Mouse (Mus musculus): ENCODE measurements around the gene Antxr2.
A peak's percentile ranks its signal among the peaks of the same experiment; 100 is the strongest.

- TF ChIP-seq MYOG (IDR thresholded peaks at IDR 0.05; ENCODE audit: control insufficient read depth, extremely low read depth, insufficient read length) (no peak), CTCF (IDR thresholded peaks at IDR 0.05; ENCODE audit: control insufficient read depth, insufficient read depth, insufficient read length) (no peak), CEBPB (IDR thresholded peaks at IDR 0.05; ENCODE audit: low read depth) (peak; percentile 9), MAX (IDR thresholded peaks at IDR 0.05) (no peak), MYOD1 (IDR thresholded peaks at IDR 0.05; ENCODE audit: control insufficient read depth, insufficient read length, low read depth) (peak; percentile 24), FOSL1 (IDR thresholded peaks at IDR 0.05; ENCODE audit: insufficient read depth, low read length, poor library complexity, severe bottlenecking) (peak; percentile 84)
Measured at GRCm38 (mm10) chr5:97986656-97987294, 44.1 kb downstream of the Antxr2 start.

Data from C2C12 (cell line).